Mouse (Mus musculus) thymus, postnatal 0 days (tissue): Measurements from ENCODE around the gene Wdfy3. TPM values are rescaled to one million over a fixed set of nuclear protein-coding genes. Genes with fewer than 3 reads are reported as not detected.
"Not testable (repeated sequence)": the region's sequence is repeated elsewhere in the genome, so short reads cannot be mapped to it uniquely, and the experiment has no call there.

Experiments used
- DNase-seq: peaks from one replicate; pipeline ENCODE4 v3.0.0-alpha.2; 2015; ENCODE audit warnings: low spot score
- polyA plus RNA-seq: library from polyadenylated mRNA; unstranded; fragments of >200 nt; fragmentation: Nextera tagmentation; extraction: Ambion mirVana; gene quantifications from 2 replicates; pipeline ENCODE4 v1.2.1, GENCODE M21; 2015

Gene Wdfy3
- polyA plus RNA-seq, 1 experiment from 2014 or later, result 2.0 TPM

DNA sequence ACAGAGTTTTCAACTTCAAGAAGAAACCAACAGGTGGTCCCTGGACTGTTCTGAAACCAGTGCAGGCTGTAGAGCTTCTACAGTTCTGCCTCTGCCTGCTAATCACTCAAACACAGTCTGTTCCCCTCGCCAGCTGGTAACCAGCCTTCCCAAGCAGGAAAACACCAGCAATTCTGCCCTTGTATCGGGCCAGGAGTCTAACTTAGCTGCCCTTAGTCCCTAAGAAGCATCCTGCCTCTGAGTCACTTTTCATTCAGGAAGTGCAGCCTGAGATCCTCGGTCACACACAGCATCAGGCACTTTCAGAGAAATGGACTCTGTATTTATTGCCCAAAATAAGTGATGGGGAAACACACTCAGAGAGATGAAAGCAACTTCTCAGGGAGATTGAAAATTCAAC, 66.3 kb downstream of the Wdfy3 start:
- DNase-seq, result no peak

DNA sequence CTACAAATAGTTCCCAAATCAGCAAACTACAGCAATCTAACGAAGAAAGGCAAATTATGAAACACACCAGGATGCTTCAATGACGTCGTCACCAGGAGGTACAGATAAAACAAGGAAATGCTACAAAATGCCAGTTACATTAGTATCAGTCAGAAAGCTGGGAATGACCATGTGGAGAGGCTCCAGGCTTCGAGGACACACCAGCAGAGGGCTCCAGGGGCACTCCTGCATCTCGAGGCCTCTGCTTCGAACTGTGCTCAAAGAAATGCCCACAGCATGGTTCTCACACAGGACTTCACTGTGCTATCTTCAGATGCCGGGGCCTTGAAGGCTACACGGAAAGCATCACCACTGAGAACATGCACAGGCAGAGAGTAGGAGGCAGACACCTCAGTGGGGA, 68.7 kb downstream of the Wdfy3 start:
- DNase-seq, result no peak

DNA sequence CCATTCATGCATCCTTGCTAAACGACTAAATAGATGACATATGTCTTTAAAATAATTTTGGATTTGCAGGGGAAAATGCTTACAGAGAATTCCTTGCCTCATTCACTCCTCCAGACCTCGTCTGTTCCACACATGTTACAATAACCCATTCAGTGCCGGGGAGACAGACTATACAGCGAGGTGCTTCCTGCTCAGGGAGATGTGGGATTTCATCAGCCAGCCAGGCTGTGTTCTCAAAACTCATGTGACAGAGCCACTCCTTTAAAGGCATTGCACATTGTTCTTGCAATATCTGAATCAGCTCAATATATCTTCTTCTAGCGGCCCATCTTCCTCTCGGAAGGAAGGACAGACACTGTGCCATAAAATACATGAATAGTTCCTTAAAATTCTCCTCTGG, 70.8 kb downstream of the Wdfy3 start:
- no peak for DNase-seq

DNA sequence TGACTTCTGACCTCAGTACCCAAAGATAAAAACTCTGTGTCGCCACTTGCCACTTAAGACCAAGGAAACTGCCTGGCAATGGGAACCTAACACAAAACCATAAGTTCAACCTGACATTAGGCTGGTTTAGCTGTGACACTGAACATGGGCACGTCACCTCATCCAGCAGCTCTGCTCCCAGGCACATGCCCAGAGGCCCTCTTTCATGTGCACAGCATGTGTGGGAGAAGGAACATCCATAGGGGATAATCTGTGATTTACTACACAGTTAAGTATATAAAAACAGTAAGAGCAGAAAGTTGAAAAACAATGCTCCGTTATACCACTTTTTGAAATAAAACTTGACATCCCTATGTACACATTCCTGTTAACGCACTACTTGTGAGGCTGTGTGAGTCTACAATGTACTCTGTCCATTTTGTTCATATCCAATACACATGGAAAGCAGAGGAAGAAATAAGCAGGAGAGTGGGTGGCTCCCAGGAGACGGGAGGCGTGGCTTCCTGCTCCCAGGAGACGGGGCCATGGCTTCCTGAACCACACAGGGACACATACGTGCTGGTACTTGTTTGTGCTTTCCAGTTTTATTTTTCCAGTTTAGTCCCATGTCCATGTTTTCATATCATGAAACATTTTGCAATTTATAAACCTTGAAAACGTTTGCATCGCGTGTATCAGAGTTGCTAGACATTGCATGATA, 73.5 kb downstream of the Wdfy3 start:
- no peak for DNase-seq

GRCm38 (mm10) chr5:101995451-101995995, 74.2 kb downstream of the Wdfy3 start:
- DNase-seq, result no peak

GRCm38 (mm10) chr5:101993996-101994395, 75.7 kb downstream of the Wdfy3 start:
- DNase-seq, result no peak

DNA sequence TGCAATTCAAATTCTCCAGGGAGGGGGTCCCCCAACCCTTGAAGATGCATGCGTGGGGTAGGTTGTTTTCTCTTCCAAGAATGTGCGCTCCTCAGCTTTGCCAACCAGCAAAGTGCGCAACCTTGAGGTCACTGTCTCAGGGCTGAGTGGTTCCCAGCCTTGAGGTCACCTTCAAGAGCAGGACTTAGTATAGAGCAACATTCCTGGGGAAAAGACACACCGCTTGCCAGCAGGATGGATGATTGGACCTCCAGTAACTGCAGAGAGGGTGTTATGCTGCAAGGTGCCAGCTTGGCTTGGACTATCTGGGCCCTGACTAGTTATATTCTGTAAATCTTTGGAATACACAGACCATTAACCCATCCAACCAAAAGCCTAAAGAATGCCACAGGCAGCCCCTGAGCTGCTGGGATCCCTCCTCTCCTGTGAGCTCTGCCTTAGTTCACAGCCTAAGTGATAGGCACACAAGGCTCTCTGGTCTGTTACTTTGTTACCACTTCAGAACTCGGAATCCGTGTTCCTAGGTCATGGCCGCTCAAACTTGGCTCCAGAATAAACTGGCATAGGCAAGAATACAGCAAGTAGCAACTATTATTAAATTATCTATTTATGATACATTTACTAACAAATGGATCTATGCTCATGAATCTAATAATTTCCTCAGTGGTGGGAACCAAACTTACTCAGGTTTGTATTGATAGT, 76.6 kb downstream of the Wdfy3 start:
- no peak for DNase-seq

DNA sequence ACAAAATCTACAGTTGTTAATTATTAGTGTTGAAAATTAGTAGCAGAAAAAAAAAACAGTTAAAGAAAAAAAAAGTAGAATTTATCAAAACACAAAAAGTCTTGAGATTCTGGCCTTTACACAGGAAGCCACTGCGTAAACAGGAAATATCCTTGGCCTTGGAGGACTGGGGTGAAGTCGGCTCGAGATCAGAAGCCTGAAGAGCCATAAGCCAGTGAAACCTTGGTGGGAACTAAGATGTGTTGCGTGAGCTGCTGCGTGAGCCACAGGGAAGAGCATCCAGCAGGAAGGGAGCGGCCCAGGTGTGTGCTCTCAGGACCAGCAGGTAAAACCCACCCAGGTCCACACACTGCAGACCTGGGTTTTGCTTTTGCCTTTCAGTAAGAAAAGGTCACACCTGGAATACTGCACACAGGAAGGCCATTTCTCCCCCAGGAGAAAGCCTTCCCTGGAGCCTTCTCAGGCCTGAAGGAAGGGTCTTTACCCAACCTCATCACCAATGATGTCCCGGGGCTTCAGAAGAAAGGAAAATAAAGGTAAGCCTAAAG, 79.3 kb downstream of the Wdfy3 start:
- DNase-seq, result no peak

GRCm38 (mm10) chr5:101988476-101988875, 81.2 kb downstream of the Wdfy3 start:
- no peak for DNase-seq

GRCm38 (mm10) chr5:101986694-101987093, 83.0 kb downstream of the Wdfy3 start:
- DNase-seq, result no peak

- DNase-seq, result no peak
Observed at GRCm38 (mm10) chr5:101982239-101982638, 87.5 kb downstream of the Wdfy3 start.

- DNase-seq, result no peak
Observed at GRCm38 (mm10) chr5:101979594-101979993, 90.1 kb downstream of the Wdfy3 start.

- not testable (repeated sequence) for DNase-seq
Observed at GRCm38 (mm10) chr5:101972594-101972993, 97.1 kb downstream of the Wdfy3 start.

DNA sequence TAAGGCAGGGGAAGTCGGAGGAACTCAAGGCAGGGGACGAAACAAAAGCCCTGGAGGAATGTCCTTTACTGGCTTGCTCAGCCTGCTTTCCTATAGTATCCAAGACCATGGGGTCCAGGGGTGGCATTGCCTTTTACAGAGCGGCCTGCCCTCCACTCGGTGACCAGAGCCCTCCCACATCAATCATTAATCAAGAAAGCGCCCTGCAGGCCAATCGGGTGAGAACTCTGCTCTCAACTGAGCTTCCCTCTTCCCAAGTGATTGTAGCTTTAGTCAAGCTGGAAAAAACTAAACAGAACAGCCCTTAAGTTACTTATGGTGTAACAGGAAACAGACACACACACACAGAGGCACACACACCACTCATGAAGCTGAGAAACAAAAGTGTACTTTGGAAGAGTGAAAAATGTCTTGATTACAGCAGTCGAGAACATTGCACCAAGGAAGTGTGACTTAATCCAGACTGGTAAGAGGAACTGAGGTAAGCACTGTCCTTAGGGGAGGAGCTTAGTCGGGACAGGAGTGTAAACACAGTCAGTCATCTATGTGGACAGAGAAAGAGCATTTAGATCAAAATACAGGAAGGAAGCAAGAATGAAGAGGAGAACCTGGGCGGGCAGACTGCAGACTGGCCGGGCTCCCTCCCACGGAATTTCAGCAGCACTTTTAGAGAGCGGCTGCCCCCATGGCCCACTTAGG, 101.4 kb downstream of the Wdfy3 start:
- DNase-seq, result peak; percentile 18

DNA sequence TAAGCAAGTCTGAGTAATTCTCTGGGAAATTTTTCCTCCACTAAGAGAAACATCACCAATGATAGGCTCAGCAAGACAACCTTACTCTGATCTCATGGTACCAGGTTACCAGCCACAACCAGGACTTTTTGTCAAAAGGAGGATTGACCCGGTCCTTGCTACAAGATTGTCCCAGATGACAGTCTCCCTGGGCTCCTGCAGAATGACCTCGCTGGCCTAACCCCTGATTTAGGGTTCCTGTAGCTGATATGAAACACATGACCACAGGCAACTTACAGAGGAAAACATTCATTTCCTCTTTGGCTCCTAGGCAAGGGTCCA, 101.9 kb downstream of the Wdfy3 start:
- no peak for DNase-seq

- DNase-seq, result no peak
Observed at GRCm38 (mm10) chr5:101962824-101963223, 106.9 kb downstream of the Wdfy3 start.

DNA sequence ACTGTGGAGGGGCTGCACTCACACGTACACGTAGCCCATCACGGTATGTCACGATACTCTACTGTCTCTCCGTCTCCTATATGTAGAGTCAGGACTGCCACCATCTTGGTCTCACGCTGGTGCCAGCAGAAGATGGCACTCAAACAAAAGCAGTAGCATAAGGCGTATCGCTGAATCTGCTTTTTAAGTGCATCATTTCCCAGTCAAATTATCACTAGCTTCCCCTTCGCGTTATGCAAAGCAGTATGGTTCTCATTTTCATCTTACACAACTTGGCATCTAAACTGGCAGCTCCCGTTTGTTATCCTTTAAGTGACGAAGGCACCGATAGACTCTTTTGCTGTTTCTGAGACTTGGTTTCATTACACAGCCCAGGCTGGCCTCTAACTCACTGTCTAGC, 110.4 kb downstream of the Wdfy3 start:
- no peak for DNase-seq

GRCm38 (mm10) chr5:101958941-101959340, 110.8 kb downstream of the Wdfy3 start:
- DNase-seq, result no peak

DNA sequence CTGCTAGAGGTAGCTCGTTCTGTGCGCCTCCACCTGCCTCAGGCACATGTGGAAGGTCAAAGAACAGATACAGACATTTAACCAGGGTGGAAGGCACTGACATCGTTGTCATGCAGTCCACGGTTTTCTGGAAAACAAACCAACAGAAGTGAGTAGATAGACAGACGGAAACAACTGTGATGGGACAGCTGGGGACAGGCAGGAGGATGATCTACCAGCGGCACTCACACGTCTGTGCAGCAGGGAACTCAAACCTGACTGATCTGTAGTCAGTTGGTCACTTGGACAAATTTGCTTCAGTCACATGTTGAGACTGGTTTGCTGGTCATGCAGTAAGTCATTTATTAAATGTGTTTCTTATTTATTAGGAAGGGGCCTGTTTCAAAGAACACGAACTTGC, 112.3 kb downstream of the Wdfy3 start:
- no peak for DNase-seq

GRCm38 (mm10) chr5:101954393-101955340, 115.1 kb downstream of the Wdfy3 start:
- DNase-seq, result no peak

DNA sequence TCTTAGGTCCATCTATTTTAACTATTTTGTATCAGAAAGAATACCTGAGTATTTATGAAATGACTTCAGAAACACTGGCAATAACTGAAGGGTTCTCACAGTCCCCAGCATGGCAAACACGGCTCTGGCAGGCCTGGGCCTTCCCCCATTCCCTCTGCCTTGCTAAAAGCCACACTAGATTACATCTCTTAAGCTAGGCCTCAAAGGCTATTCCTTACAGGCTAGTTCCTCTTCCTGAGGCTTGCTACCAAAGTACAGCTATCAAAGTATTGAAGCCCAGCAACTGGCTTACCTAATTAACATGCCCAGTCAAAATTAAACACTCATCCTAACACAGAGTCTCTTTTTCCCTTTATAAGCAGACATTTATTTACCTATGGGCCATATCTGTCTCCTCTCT, 117.8 kb downstream of the Wdfy3 start:
- DNase-seq, result no peak
